Comparison of ENCODE assay signal across 7 mouse cellular contexts in genomic region chr5:90903339-90904020, GRCm38 (mm10). TPM values are rescaled to one million over a fixed set of nuclear protein-coding genes. Genes with fewer than 3 reads are reported as not detected.
DNase-seq lines count a peak whose midpoint lies in the region; ATAC-seq lines count a peak whose summit lies in the region.

Gene Cxcl2 (plus strand): TSS chr5:90903871.

- H3K4me1 ChIP-seq in hindbrain, embryonic 11.5 days (replicated peaks; ENCODE audit: control insufficient read depth, insufficient read depth, low read length) = no peaks in the 10 kb centered on the region
- peaks cover 8% of the 10 kb centered on the region for H3K4me1 ChIP-seq in lung, embryonic 16.5 days (replicated peaks; ENCODE audit: control insufficient read depth, insufficient read depth, low read length)

- peak; percentile 78 for ATAC-seq in hindbrain, embryonic 11.5 days (ENCODE audit: low FRiP score)
- ATAC-seq in lung, embryonic 16.5 days (ENCODE audit: low read depth) = peak; percentile 82

- peak within 1 kb of the TSS; percentile 13; the same call in 1 of the 2 replicates for H3K4me3 ChIP-seq in hindbrain, embryonic 11.5 days (ENCODE audit: low read depth, low read length)
- peak within 1 kb of the TSS; percentile 38 for H3K4me3 ChIP-seq in lung, embryonic 16.5 days (ENCODE audit: low read length)

- peaks cover 5% of the 10 kb centered on the region for H3K27me3 ChIP-seq in hindbrain, embryonic 11.5 days (ENCODE audit: control insufficient read depth, insufficient read depth, low read length)
- H3K27me3 ChIP-seq in lung, embryonic 16.5 days (ENCODE audit: control insufficient read depth, insufficient read depth, low read depth, low read length) = peaks cover 20% of the 10 kb centered on the region

- H3K4me2 ChIP-seq in hindbrain, embryonic 11.5 days (replicated peaks; ENCODE audit: low read depth, low read length) = peak within 1 kb of the TSS; percentile 54
- peak within 1 kb of the TSS; percentile 69 for H3K4me2 ChIP-seq in lung, embryonic 16.5 days (ENCODE audit: low read depth, low read length)

- no peaks in the 10 kb centered on the region for H3K36me3 ChIP-seq in hindbrain, embryonic 11.5 days (ENCODE audit: control insufficient read depth, insufficient read depth, low read length)
- no peaks in the 10 kb centered on the region for H3K36me3 ChIP-seq in lung, embryonic 16.5 days (ENCODE audit: control insufficient read depth, insufficient read depth, low read length)

- DNase-seq in B cell, adult 2 months = peak; percentile 17 to 38
- peak; percentile 18 for DNase-seq in ZHBTc4 (ENCODE audit: low read depth, low spot score)
- DNase-seq in hindbrain, embryonic 11.5 days (ENCODE audit: low spot score) = peak; percentile 26
- DNase-seq in retina, postnatal 1 day = peak; percentile 40
- DNase-seq in left cerebral cortex, adult 18-20 months (ENCODE audit: low spot score in 2 of 2) = no peak
- DNase-seq in right cerebral cortex, postnatal 36 days (ENCODE audit: low spot score in 2 of 2) = no peak

- WGBS in hindbrain, embryonic 11.5 days = 10% methylated on average over 22 of the region's 22 CpGs
- 9% methylated on average over 22 of the region's 22 CpGs for WGBS in lung, embryonic 16.5 days

- H3K9ac ChIP-seq in hindbrain, embryonic 11.5 days (ENCODE audit: low read depth, low read length) = no peak within 1 kb of the TSS
- 0 out of 2 replicates have a peak within 1 kb of the TSS, but pooled peaks have one; percentile 4 for H3K9ac ChIP-seq in lung, embryonic 16.5 days (ENCODE audit: low read length)

- H3K9me3 ChIP-seq in hindbrain, embryonic 11.5 days (ENCODE audit: control insufficient read depth, low read length) = no peaks in the 10 kb centered on the region
- no peaks in the 10 kb centered on the region for H3K9me3 ChIP-seq in lung, embryonic 16.5 days (ENCODE audit: control insufficient read depth, low read length)

- no peak within 1 kb of the TSS for H3K27ac ChIP-seq in hindbrain, embryonic 11.5 days (ENCODE audit: low read depth, low read length)
- H3K27ac ChIP-seq in lung, embryonic 16.5 days (ENCODE audit: low read length) = no peak within 1 kb of the TSS

RNA-seq across cellular contexts. Expression of gene Cxcl2, which starts in this region (rescaled TPM):
- not detected in 2 replicates for polyA plus RNA-seq in hindbrain, embryonic 11.5 days (2014; fragmentation: Nextera tagmentation; extraction: Ambion mirVana)
- polyA plus RNA-seq in lung, embryonic 16.5 days (2015; fragmentation: Nextera tagmentation; extraction: Ambion mirVana) = not detected in 2 replicates
- not detected for total RNA-seq in left cerebral cortex, adult 18-20 months (2021)

Comparison
In these comparisons a context has a peak if more than half of its experiments do, and no peak if none do; other contexts are left out.
1. Peak in DNase-seq, ATAC-seq, H3K4me3 ChIP-seq and H3K4me2 ChIP-seq in hindbrain, embryonic 11.5 days; RNA of the gene not detected or under 1 TPM.
2. Peak in ATAC-seq, H3K4me3 ChIP-seq, H3K9ac ChIP-seq and H3K4me2 ChIP-seq in lung, embryonic 16.5 days; RNA of the gene not detected or under 1 TPM.
3. DNase-seq: peak in B cell, adult 2 months (2 of 2), ZHBTc4 (single experiment) and retina, postnatal 1 day (single experiment); none in left cerebral cortex, adult 18-20 months (0 of 2) and right cerebral cortex, postnatal 36 days (0 of 2).